Comparison of ENCODE assay signal across 8 mouse cellular contexts in genomic region chr15:27787151-27787550, GRCm38 (mm10).
DNase-seq lines count a peak whose midpoint lies in the region; ATAC-seq lines count a peak whose summit lies in the region.
"Had no signal": no experiment of that assay in that cellular context is flagged by ENCODE, and none has a peak within 500 bp of the region (broad histone marks: within the 10 kb centered on the region; RNA-seq: fewer than 3 reads in every experiment).

No protein-coding gene starts in this region.

- H3K9ac ChIP-seq in lung, embryonic 16.5 days (ENCODE audit: low read length): peak overlapping the region; percentile 24
- no peak overlapping the region for H3K9ac ChIP-seq in forebrain, embryonic 11.5 days (ENCODE audit: low read length)
- H3K9ac ChIP-seq in stomach, embryonic 14.5 days (replicated peaks; ENCODE audit: low read depth, low read length): peak overlapping the region; percentile 45

- no peaks in the 10 kb centered on the region for H3K9me3 ChIP-seq in lung, embryonic 16.5 days (ENCODE audit: control insufficient read depth, low read length)
- H3K9me3 ChIP-seq in forebrain, embryonic 11.5 days (ENCODE audit: control insufficient read depth, low read length): no peaks in the 10 kb centered on the region
- H3K9me3 ChIP-seq in limb, embryonic 10.5 days (replicated peaks): no peaks in the 10 kb centered on the region
- no peaks in the 10 kb centered on the region for H3K9me3 ChIP-seq in stomach, embryonic 14.5 days (ENCODE audit: control insufficient read depth, low read depth, low read length)

- H3K36me3 ChIP-seq in lung, embryonic 16.5 days (ENCODE audit: control insufficient read depth, insufficient read depth, low read length): no peaks in the 10 kb centered on the region
- H3K36me3 ChIP-seq in forebrain, embryonic 11.5 days (ENCODE audit: control insufficient read depth, insufficient read depth, low read length): no peaks in the 10 kb centered on the region
- peaks cover 3% of the 10 kb centered on the region; the same call in 1 of the 2 replicates for H3K36me3 ChIP-seq in limb, embryonic 10.5 days
- no peaks in the 10 kb centered on the region for H3K36me3 ChIP-seq in stomach, embryonic 14.5 days (ENCODE audit: control insufficient read depth, insufficient read depth, low read length)

- H3K27ac ChIP-seq in lung, embryonic 16.5 days (ENCODE audit: low read length): no peak overlapping the region; the same call in 1 of the 2 replicates
- no peak overlapping the region for H3K27ac ChIP-seq in forebrain, embryonic 11.5 days (ENCODE audit: low read depth, low read length)
- H3K27ac ChIP-seq in limb, embryonic 10.5 days: peak overlapping the region; percentile 93
- H3K27ac ChIP-seq in stomach, embryonic 14.5 days (ENCODE audit: low read length): peak overlapping the region; percentile 94

- 79% methylated on average over 4 of the region's 4 CpGs for WGBS in lung, embryonic 16.5 days
- 84% methylated on average over 4 of the region's 4 CpGs for WGBS in forebrain, embryonic 11.5 days
- WGBS in limb, embryonic 10.5 days: 61% methylated on average over 4 of the region's 4 CpGs
- 55% methylated on average over 4 of the region's 4 CpGs for WGBS in stomach, embryonic 14.5 days

- no peak for DNase-seq in lung, postnatal 25 days (ENCODE audit: low spot score)
- DNase-seq in forebrain, embryonic 11.5 days (ENCODE audit: low spot score): no peak
- no peak for DNase-seq in limb, embryonic 10.5 days (ENCODE audit: low spot score)
- DNase-seq in adrenal gland, adult 2 months: no peak
- DNase-seq in left cerebral cortex, adult 9 months (ENCODE audit: low spot score in 2 of 2): no peak

- no peaks in the 10 kb centered on the region for H3K27me3 ChIP-seq in lung, embryonic 16.5 days (ENCODE audit: control insufficient read depth, insufficient read depth, low read depth, low read length)
- no peaks in the 10 kb centered on the region for H3K27me3 ChIP-seq in forebrain, embryonic 11.5 days (ENCODE audit: control insufficient read depth, insufficient read depth, low read length)
- no peaks in the 10 kb centered on the region for H3K27me3 ChIP-seq in limb, embryonic 10.5 days (ENCODE audit: low read depth, poor library complexity, severe bottlenecking)
- H3K27me3 ChIP-seq in stomach, embryonic 14.5 days (ENCODE audit: control insufficient read depth, insufficient read depth, low read length): no peaks in the 10 kb centered on the region

- peak overlapping the region; percentile 37 for H3K4me3 ChIP-seq in lung, embryonic 16.5 days (ENCODE audit: low read length)
- peak overlapping the region; percentile 18; the same call in 1 of the 2 replicates for H3K4me3 ChIP-seq in forebrain, embryonic 11.5 days (ENCODE audit: low read depth, low read length)
- H3K4me3 ChIP-seq in limb, embryonic 10.5 days: peak overlapping the region; percentile 71
- H3K4me3 ChIP-seq in stomach, embryonic 14.5 days (ENCODE audit: low read depth, low read length): peak overlapping the region; percentile 39
- H3K4me3 ChIP-seq: erythroblast, embryonic 14.5 days had no signal

- no peak for ATAC-seq in lung, embryonic 16.5 days (ENCODE audit: low read depth)
- no peak for ATAC-seq in forebrain, embryonic 11.5 days (replicated peaks; ENCODE audit: low FRiP score)
- no peak for ATAC-seq in stomach, embryonic 14.5 days (ENCODE audit: insufficient number of reproducible peaks, insufficient read depth, low FRiP score, low read depth)

- peaks cover 60% of the 10 kb centered on the region for H3K4me1 ChIP-seq in lung, embryonic 16.5 days (replicated peaks; ENCODE audit: control insufficient read depth, insufficient read depth, low read length)
- H3K4me1 ChIP-seq in forebrain, embryonic 11.5 days (replicated peaks; ENCODE audit: control insufficient read depth, insufficient read depth, low read length): peaks cover 44% of the 10 kb centered on the region
- H3K4me1 ChIP-seq in limb, embryonic 10.5 days: peaks cover 96% of the 10 kb centered on the region
- H3K4me1 ChIP-seq in stomach, embryonic 14.5 days (ENCODE audit: control insufficient read depth, insufficient read depth, low read length): peaks cover 53% of the 10 kb centered on the region

- H3K4me2 ChIP-seq in lung, embryonic 16.5 days (ENCODE audit: low read depth, low read length): peak overlapping the region; percentile 49
- peak overlapping the region; percentile 6; the same call in 1 of the 2 replicates for H3K4me2 ChIP-seq in forebrain, embryonic 11.5 days (ENCODE audit: low read depth, low read length, severe bottlenecking)
- peak overlapping the region; percentile 51 for H3K4me2 ChIP-seq in stomach, embryonic 14.5 days (replicated peaks; ENCODE audit: low read depth, low read length)

Comparison
In these comparisons a context has a peak if more than half of its experiments do, and no peak if none do; other contexts are left out.
1. H3K27ac ChIP-seq: peak in limb, embryonic 10.5 days (single experiment) and stomach, embryonic 14.5 days (single experiment); none in lung, embryonic 16.5 days (single experiment) and forebrain, embryonic 11.5 days (single experiment).
2. H3K4me3 ChIP-seq: peak in every context shown above with its lines; median percentile 71 in limb, embryonic 10.5 days; 39 in stomach, embryonic 14.5 days; 37 in lung, embryonic 16.5 days; 18 in forebrain, embryonic 11.5 days.
3. Peak in every context shown above with its lines, with median percentiles within 50 percentile points of each other: H3K4me2 ChIP-seq.